Mouse (Mus musculus) heart, embryonic 16.5 days (tissue): ENCODE data around the gene Kpnb1. TPM values are rescaled to one million over a fixed set of nuclear protein-coding genes. Genes with fewer than 3 reads are reported as not detected.

Experiments used
- microRNA-seq: library from miRNA; unstranded; fragments of <30 nt; microRNA quantifications from one replicate; pipeline ENCODE4, GENCODE M21; 2017
- polyA plus RNA-seq: library from polyadenylated mRNA; unstranded; fragments of >200 nt; fragmentation: Nextera tagmentation; extraction: Ambion mirVana; gene quantifications from 2 replicates; pipeline ENCODE4 v1.2.1, GENCODE M21; 2015

The Kpnb1 gene
- polyA plus RNA-seq, 1 experiment from 2014 or later: 31.3 TPM

Small RNA genes within 50 kb of the gene (microRNA-seq; reads per million reads assigned to microRNA genes)
- not detected for gene Mir7235

Other genes starting within 250 kb of the Kpnb1 start
- gene Pnpo, start 243.9 kb downstream of the Kpnb1 start, polyA plus RNA-seq: 45.8 and 48.9 TPM in 2 replicates
- gene Sp2, start 204.9 kb downstream of the Kpnb1 start, polyA plus RNA-seq: 15.2 and 15.7 TPM in 2 replicates
- 0.21 TPM in 1 of 2 replicates, not detected in the other for gene Sp6, start 174.5 kb downstream of the Kpnb1 start, polyA plus RNA-seq
- gene Scrn2, start 157.9 kb downstream of the Kpnb1 start, polyA plus RNA-seq: 19.1 and 20.4 TPM in 2 replicates
- 1.1 and 2.0 TPM in 2 replicates for gene Lrrc46, start 146.5 kb downstream of the Kpnb1 start, polyA plus RNA-seq
- gene Mrpl10, start 146.3 kb downstream of the Kpnb1 start, polyA plus RNA-seq: 66.9 and 67.5 TPM in 2 replicates
- gene Osbpl7, start 137.3 kb downstream of the Kpnb1 start, polyA plus RNA-seq: 5.5 and 5.6 TPM in 2 replicates
- gene Tbx21, start 72.5 kb downstream of the Kpnb1 start, polyA plus RNA-seq: 0.41 and 0.46 TPM in 2 replicates
- 3.8 and 4.3 TPM in 2 replicates for gene Tbkbp1, start 36.4 kb downstream of the Kpnb1 start, polyA plus RNA-seq
- 87.4 and 92.9 TPM in 2 replicates for gene Npepps, start 92.8 kb upstream of the Kpnb1 start, polyA plus RNA-seq
- gene Mrpl45, start 127.8 kb upstream of the Kpnb1 start, polyA plus RNA-seq: 58.1 and 59.8 TPM in 2 replicates
- gene Gpr179, start 164.2 kb upstream of the Kpnb1 start, polyA plus RNA-seq: 0.09 and 0.12 TPM in 2 replicates
- gene Socs7, start 174.7 kb upstream of the Kpnb1 start, polyA plus RNA-seq: 3.1 and 3.2 TPM in 2 replicates
- 5.5 and 6.1 TPM in 2 replicates for gene Arhgap23, start 227.7 kb upstream of the Kpnb1 start, polyA plus RNA-seq